Mouse (Mus musculus) megakaryocyte, embryonic 14.5 days (primary cell): ENCODE results near the gene Sox5. TPM values are rescaled to one million over a fixed set of nuclear protein-coding genes. Genes with fewer than 3 reads are reported as not detected.

Experiments used
- H3K27me3 ChIP-seq: replicated peaks from 2 replicates; pipeline ENCODE3; 2012; ENCODE audit warnings: inconsistent platforms
- H3K36me3 ChIP-seq: replicated peaks from 2 replicates; pipeline ENCODE3; 2012; ENCODE audit warnings: low read length, inconsistent platforms, mixed read lengths
- H3K4me1 ChIP-seq: 2 replicates; pipeline ENCODE4 v1.6.1; 2012; ENCODE audit warnings: inconsistent platforms
- H3K4me3 ChIP-seq: replicated peaks from 2 replicates; pipeline ENCODE3; 2012; ENCODE audit warnings: moderate library complexity, mild to moderate bottlenecking, inconsistent platforms
- H3K9me3 ChIP-seq: 2 replicates; pipeline ENCODE4 v1.6.1; 2012; ENCODE audit warnings: inconsistent platforms
- FLI1 ChIP-seq: IDR thresholded peaks from 2 replicates; pipeline ENCODE4 v1.6.1; 2012; ENCODE audit warnings: low read length, inconsistent platforms, mixed read lengths
- GATA1 ChIP-seq: IDR thresholded peaks from 3 replicates; pipeline ENCODE4 v1.6.1; 2012; ENCODE audit warnings: mixed read lengths, low read length, inconsistent platforms, borderline replicate concordance
- polyA plus RNA-seq: library from polyadenylated mRNA; stranded (reverse); fragments of >175 nt; gene quantifications from 2 replicates; pipeline ENCODE4 v1.2.3, GENCODE M21; 2012; ENCODE audit warnings: low replicate concordance; ENCODE audit not compliant: insufficient read depth

The Sox5 gene
- polyA plus RNA-seq, 1 experiment, result 0.07 TPM

DNA sequence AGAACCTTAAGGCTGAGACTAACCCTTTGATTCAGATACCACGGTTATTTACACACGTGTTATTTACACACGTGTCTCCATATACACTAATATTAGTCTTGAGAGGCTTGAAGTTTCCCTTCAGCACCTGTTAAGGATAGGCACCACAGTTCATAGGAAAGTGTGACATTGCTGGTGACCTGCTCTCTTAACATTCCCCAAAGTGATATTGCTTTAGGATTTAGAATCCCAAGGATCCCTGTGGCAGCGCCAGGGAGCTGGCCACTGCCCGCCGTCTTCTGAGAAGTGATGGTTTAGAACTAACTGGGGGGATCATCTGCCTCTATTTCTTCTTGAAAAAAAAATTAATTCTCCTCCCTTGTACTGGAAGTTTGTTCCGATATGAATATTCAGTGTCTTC is 741.4 kb downstream of the Sox5 start:
- Histone ChIP-seq H3K27me3 (peaks cover 2% of the 10 kb centered on the region), H3K9me3 (no peaks in the 10 kb centered on the region), H3K4me3 (no peak overlapping the region), H3K4me1 (no peaks in the 10 kb centered on the region), H3K36me3 (no peaks in the 10 kb centered on the region)
- TF ChIP-seq GATA1 (no peak), FLI1 (no peak)

DNA sequence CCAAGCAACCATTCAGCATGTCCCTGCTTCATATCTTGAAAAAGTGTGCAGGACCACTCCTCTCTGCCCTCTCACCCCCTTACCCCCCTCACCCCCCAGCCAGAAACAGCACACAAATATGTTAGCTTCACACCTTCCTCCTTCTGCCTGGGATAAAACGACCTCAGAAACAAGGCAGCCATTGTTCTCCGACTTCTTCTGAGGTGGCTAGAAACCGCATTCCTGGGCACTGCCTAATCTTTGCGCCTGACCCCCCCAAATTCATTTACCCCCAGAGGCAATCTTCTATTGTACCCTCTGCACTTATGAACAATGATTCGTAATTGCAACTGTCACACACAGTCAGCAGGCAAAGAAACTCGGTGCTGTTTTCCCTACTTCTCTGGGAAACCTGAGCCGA is 742.6 kb downstream of the Sox5 start:
- TF ChIP-seq FLI1 (no peak), GATA1 (no peak)
- H3K36me3 ChIP-seq, result no peaks in the 10 kb centered on the region
- H3K27me3 ChIP-seq, result peaks cover 2% of the 10 kb centered on the region
- no peaks in the 10 kb centered on the region for H3K4me1 ChIP-seq
- no peaks in the 10 kb centered on the region for H3K9me3 ChIP-seq
- H3K4me3 ChIP-seq, result no peak overlapping the region

DNA sequence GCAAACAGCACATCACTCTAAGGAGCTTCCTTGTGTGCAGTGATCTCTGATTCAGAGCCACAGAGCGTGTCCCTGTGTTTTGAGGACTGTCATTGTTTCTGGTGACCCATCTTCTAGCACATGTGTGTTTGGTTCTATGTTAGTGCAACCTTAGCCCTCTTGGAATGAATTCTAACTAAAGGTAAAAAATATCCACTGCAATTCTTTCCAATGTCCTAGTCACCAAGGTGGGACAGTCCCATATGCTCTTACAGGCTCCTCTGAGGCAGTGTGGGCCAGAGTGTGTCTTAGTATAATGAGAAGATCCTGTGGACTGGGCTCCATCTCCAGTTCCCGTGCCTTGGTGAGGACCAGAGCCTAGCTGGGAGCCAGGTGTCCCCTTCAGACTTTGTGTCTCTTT is 748.6 kb downstream of the Sox5 start:
- Histone ChIP-seq H3K27me3 (peaks cover 2% of the 10 kb centered on the region), H3K4me3 (no peak overlapping the region), H3K36me3 (no peaks in the 10 kb centered on the region), H3K4me1 (no peaks in the 10 kb centered on the region), H3K9me3 (0 out of 2 replicates have a peak, but pooled peaks cover 9% of the 10 kb centered on the region)
- TF ChIP-seq GATA1 (no peak), FLI1 (no peak)

DNA sequence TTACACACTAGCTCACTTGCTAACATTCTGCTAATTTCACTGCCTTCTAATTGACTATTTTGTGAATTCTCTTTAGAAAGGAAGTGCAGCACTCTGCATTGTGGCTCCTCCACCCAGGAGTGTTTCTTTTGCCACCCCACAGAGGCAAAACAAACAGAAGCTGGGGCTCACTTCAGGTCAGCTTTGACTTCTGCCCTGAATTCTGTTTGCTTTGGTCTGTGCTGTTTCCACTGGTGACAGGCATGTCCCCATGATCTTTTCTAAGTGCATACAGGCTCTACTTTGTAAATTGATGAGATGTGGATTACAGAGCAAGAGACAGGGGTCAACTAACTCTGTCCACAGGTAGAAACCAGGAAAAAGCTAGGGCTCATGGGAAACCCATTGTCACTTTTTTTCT is 764.8 kb downstream of the Sox5 start:
- Histone ChIP-seq H3K36me3 (no peaks in the 10 kb centered on the region), H3K4me3 (no peak overlapping the region), H3K27me3 (no peaks in the 10 kb centered on the region), H3K9me3 (no peaks in the 10 kb centered on the region), H3K4me1 (no peaks in the 10 kb centered on the region)
- TF ChIP-seq GATA1, result no peak
- TF ChIP-seq FLI1, result no peak

DNA sequence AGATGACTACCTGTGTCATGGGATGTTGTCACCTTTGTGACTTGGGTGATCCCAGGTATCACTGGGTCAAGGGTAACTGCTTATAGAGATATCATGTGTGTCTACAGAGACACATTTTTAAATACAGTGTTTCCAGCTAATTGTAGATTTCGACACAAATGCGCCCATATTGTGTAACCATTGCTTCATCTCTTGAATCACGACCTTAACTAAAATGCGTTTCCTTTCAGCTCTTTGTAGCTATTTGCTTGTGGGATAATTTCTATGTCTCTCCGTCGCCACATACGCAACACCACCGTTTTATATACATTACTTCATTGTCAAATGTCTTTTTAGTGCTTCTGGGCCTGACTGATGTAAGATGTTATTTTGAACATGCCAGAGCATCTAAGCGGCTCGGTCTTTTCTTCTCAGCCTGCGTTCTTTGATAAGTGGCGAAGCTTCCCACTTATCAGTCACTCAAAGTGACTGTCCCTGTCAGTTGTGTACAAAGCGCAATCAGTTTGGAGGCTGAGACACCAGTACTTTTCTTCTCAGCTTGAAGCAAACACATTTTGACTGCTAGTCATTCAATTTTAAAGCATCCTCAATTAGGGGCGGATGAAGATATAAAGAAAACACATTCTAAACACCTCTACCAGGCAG is 769.8 kb downstream of the Sox5 start:
- Histone ChIP-seq H3K4me3 (no peak overlapping the region), H3K27me3 (no peaks in the 10 kb centered on the region), H3K4me1 (no peaks in the 10 kb centered on the region), H3K36me3 (no peaks in the 10 kb centered on the region), H3K9me3 (no peaks in the 10 kb centered on the region)
- no peak for TF ChIP-seq FLI1
- no peak for TF ChIP-seq GATA1

DNA sequence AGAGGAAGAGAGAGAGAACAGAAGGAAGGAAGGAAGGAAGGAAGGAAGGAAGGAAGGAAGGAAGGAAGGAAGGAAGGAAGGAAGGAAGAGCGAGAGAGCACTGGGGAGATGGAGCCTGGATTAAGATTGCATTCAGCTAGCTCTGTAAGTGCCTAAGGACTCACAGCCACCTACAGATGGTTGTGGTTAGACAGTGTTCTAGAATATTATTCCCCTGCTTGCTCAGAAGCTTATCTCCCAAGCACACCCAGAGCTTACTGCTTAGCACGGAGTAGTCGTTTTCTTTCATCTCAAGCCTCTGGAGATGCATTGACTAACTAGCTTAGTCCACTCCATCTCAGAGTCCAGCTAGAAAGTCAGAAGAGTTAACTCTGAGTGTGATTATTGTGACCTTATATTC is 770.8 kb downstream of the Sox5 start:
- Histone ChIP-seq H3K4me3 (no peak overlapping the region), H3K4me1 (no peaks in the 10 kb centered on the region), H3K9me3 (no peaks in the 10 kb centered on the region), H3K36me3 (no peaks in the 10 kb centered on the region), H3K27me3 (no peaks in the 10 kb centered on the region)
- TF ChIP-seq FLI1 (no peak), GATA1 (no peak)

DNA sequence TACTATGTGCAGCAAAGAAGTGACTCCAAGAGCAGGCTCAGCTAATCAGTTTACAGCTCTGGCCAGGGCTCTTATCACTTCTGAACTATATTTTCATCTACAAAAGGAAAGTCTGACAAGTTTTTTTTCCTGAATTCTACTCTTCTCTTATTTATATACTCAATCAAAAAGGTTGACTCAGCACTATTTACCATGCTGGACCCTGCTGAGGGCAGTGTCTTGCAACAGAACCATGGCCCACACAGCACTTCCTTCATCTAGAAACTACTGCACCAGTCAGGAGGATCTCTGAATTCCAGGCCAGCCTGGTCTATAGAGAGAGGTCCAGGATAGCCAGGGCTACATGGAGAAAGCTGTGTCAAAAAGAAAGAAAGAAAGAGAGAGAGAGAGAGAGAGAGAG is 771.5 kb downstream of the Sox5 start:
- no peaks in the 10 kb centered on the region for H3K27me3 ChIP-seq

DNA sequence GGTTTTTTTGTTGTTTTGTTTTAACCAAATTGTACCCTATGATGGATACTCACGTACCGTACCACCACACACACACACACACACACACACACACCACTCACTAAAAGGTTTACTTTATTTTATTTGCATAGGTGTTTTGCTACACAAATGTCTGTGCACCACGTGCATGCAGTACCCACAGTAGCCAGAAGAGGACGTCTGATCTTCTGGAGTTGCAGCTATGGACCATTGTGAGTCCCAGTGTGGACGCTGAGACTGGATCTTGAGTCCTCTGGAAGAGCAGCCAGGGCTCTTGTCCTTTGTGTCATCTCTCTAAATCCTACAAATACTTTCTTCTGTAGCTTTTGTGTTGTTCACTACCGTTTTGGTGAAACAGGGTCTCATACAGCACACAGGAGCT is 776.6 kb downstream of the Sox5 start:
- H3K36me3 ChIP-seq, result no peaks in the 10 kb centered on the region
- H3K9me3 ChIP-seq, result no peaks in the 10 kb centered on the region
- H3K27me3 ChIP-seq, result no peaks in the 10 kb centered on the region
- H3K4me1 ChIP-seq, result no peaks in the 10 kb centered on the region
- no peak overlapping the region for H3K4me3 ChIP-seq
- TF ChIP-seq FLI1, result no peak

More for the DNA sequence above, 771.5 kb downstream of the Sox5 start:
- no peaks in the 10 kb centered on the region for H3K9me3 ChIP-seq
- no peak overlapping the region for H3K4me3 ChIP-seq
- no peaks in the 10 kb centered on the region for H3K36me3 ChIP-seq
- no peaks in the 10 kb centered on the region for H3K4me1 ChIP-seq
- no peak for TF ChIP-seq GATA1
- no peak for TF ChIP-seq FLI1

DNA sequence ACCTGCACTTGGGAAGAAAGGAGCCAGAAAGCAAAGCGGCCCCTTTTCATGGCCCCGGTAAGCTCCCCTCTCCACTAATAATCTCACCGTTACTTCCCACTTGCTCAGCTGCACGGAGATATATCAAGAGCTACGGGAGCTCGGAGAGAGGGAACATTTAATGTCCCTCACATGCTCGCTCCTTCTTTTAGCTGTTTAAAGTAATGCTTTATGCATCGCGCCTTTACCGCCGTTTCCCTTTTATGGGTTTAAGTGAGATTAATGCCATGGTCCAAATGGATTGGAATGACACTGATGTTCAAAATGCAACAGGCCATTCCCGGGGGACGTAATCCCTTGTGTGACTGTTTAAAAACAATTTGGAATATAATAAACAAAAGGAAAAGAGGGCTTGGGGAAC is 783.6 kb downstream of the Sox5 start:
- Histone ChIP-seq H3K36me3 (no peaks in the 10 kb centered on the region), H3K9me3 (no peaks in the 10 kb centered on the region), H3K4me3 (no peak overlapping the region), H3K4me1 (no peaks in the 10 kb centered on the region), H3K27me3 (no peaks in the 10 kb centered on the region)
- TF ChIP-seq GATA1 (no peak), FLI1 (no peak)

DNA sequence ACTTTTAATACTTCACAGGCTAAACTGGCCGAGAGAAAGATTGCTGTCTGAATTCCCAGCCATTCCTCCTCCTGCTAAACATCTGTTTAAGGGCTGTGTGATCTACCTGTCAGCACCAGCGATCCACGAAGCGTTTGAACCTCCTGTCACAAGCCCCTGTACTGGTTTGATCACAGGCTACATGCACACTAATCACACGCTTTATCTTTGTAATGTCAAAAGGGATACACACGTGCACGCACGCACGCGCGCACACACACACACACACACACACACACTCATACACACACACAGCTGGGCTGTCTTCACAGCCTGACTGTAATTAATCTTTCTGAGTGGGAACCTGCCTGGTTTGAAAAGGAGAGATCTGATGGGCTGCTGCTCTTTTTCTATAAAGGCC is 784.2 kb downstream of the Sox5 start:
- H3K9me3 ChIP-seq, result no peaks in the 10 kb centered on the region
- H3K4me1 ChIP-seq, result no peaks in the 10 kb centered on the region
- no peaks in the 10 kb centered on the region for H3K27me3 ChIP-seq
- H3K4me3 ChIP-seq, result no peak overlapping the region
- H3K36me3 ChIP-seq, result no peaks in the 10 kb centered on the region
- no peak for TF ChIP-seq GATA1
- no peak for TF ChIP-seq FLI1

DNA sequence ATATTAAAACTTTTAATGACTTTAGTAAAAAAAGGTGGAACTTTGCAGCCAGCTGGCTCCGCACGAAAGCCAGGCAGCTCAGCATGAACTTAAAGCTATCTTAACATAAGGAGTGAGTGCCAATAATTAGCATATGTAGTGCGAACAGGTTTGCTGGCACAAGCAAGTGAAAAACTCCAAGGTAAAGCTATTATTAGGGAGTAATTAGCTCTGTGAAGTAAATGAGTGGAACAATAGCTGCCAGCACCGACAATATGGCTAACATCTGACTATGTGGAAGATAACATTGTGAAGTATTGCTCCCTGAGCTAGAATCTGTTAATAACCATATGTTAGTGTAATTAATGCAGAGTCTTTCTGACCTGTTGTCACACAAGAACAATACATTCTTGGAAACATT is 786.7 kb downstream of the Sox5 start:
- Histone ChIP-seq H3K4me3 (no peak overlapping the region), H3K36me3 (no peaks in the 10 kb centered on the region), H3K9me3 (no peaks in the 10 kb centered on the region), H3K4me1 (no peaks in the 10 kb centered on the region), H3K27me3 (no peaks in the 10 kb centered on the region)
- TF ChIP-seq FLI1 (no peak), GATA1 (no peak)
